Mouse (Mus musculus): ENCODE measurements around the gene 1700025G04Rik.

DNA sequence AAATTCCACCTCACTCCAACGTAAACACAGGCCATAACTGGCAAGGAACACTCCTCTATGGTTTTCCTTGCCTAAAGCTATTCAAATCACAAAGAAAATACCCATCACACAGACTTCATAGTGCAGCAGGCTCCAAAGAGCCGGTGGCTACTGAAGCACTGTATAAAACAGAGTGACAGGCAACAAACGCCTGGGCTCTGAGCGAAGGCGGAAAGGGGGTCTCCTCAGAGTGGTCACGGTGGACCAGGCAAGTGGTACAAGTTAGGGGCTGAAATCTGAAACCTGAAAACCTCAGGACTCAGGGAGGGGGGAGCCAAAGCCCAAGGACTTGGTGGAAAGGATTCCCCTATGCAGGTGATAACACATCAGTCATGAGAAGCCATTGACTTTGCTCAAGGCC is 127.8 kb downstream of the 1700025G04Rik start:
- TF ChIP-seq CTCF (conservative IDR thresholded peaks at IDR 0.05; ENCODE audit: low read length) (no peak), NANOG (IDR thresholded peaks at IDR 0.05; ENCODE audit: borderline replicate concordance, low read length) (no peak), POU5F1 (IDR thresholded peaks at IDR 0.05; ENCODE audit: borderline replicate concordance, low read length) (no peak)
